Mouse (Mus musculus): Measurements from ENCODE around the gene Bmp8b. TPM values are rescaled to one million over a fixed set of nuclear protein-coding genes. Genes with fewer than 3 reads are reported as not detected.
"Not testable (repeated sequence)": the region's sequence is repeated elsewhere in the genome, so short reads cannot be mapped to it uniquely, and the experiment has no call there.

Gene Bmp8b
- total RNA-seq, 2 experiments from 2014 or later, result not detected

DNA sequence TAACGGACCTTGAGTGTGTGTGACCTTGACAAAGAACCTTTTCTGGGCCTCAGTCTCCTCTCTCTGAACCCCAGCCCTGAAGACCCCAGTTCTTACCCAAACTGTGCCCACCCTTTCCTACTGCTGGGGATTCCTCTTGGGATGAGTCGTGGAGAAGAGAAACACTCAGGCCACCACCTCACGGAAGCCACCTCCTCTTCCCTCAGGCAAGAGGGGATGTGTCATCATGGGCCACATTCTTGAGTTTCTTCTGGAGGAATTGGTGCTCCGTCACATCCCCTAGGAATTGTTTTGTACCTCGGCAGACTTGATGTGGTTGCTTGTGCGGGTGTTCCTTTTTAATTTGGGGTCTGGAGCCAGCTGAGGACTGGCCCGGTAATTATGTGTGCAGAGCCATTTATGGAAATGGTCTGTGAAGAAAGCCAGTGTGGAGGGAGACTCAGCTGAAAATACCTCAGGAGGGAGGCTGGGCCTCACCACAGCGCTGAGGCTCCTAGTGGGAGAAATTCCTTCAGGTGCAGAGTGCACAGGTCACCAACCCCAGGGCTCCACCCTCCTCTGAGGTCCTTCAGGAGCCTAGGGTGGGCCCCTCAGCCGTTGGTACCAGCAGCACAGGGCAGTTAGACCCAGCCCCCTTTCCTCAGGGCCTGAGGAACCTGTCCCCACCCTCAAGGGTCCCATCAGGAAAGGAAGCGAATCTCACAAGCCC is 6.5 kb downstream of the Bmp8b start:
- DNase-seq, result not testable (repeated sequence)

DNA sequence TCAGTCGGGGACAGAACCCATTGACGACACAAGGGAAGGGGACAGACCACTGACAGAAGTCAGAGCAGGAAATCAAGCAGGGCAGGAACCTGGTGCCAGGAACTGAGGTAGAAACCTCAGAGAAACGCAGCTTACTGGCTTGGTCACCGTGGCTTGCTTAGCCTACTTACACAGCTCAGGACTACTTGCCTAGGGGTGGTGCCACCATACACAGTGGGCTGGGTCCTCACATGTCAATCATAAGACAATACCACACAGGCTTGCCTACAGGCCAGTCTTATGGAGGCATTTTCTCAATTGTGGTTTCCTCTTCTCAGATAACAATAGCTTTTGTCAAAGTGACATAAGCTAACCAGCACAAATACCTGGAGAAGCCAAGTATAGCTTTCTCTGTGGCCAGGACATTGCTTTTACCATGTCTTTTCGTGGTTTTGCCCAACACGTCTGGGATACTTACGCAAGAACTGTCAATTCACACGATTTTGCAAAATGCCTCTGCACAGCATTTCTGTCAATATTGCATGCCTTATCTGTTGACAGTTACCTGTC is 7.3 kb downstream of the Bmp8b start:
- DNase-seq, result no peak

DNA sequence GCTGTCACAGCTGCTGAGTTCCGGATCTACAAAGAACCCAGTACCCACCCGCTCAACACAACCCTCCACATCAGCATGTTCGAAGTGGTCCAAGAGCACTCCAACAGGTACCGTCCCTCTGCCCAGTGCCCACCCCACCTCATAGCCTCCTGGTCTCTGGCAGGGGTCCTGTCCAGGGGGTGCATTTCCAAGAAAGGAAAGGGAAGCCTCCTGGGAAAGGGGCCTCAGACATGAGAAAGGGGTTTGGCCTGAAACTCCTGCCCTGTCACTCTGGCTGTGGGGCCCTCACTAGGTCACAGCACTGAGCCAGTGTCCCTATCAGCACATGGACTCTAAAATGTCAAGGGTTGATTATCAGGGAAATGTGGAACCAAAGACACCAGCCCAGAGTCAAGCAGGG is 9.7 kb downstream of the Bmp8b start:
- not testable (repeated sequence) for DNase-seq

DNA sequence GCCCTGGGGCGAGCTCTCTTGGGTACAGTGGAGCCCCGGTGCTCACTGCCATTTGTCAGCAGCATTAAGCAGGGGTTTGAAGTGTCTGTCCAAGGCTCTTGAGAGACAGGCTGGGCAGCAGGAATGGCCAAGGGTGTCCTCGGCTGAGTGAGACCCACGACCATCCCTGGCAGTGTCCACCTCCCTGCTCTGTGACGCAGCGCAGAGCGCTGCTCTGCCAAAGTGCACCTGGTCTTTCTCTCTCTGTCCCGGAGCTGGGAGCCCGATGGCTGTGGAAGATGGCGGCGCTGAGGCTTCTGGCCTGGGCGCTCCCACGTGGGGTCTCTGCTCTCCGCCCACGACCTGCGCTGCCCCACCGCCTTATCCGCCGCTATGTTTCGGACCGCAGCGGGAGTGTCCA is 11.0 kb downstream of the Bmp8b start, which contains the start of gene Oxct2b:
Gene Oxct2b (plus strand): TSS at position 256 of the 400 bp plus-strand sequence.
- no peak for DNase-seq

- not testable (repeated sequence) for DNase-seq
These were observed 11.7 kb downstream of the Bmp8b start for GRCm38 (mm10) chr4:123116640-123117039.

DNA sequence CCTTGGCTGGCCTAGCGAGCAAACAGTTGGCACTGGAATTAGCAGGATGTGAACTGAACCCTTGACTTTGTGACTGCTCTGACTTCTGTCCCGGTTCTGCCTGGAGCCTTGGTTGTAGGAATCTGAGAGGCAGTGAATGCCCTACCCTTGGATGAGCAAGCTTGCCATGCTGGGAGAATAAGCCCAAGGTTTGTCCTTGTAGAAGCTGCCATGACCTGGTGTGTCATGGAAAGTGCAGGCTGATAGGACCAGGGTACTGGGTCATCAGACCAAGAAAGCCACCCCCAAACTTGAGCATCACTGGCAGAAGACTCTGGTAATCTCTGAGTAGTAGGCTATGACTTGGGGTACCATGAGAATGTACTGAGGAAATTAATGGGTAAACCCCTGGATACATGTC is 16.3 kb downstream of the Bmp8b start:
- DNase-seq, result no peak

DNA sequence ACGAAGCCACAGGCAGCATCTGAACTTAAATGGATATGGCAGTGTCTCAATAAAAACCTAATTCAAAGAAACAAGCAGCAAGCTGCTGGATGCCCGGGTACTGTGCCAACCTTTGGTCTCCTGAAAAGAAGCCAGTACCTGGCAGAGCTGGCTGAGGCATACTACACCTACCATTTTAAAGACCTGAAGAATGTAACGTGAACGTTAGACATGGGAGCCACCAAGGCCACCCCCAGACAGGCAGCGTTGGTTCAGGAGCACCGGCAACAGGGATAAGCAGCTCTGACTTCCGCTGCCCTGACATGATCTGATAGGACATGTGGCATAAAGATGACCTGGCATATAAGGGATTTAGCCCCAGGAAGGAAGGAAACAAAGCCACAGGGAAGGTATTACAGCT is 21.7 kb downstream of the Bmp8b start:
- DNase-seq, result no peak

DNA sequence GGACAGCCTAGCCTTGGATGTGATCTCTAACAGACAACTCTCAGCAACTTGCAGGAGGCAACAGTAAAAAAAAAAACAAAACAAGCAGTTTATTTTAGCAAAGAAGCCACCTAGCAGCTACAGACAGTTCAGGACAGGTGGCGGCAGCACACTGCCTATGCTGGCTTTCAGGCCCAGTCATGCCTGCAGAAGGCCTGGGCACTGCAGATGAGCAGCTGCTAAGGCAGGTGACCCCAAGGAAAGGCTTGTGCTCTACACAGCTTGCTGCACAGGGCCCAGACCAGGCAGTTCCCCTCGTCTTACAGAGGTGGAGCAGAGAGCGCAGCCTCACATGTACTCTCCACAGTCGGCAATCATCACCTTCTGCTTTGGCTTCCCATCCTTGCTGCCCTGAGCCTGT is 22.1 kb downstream of the Bmp8b start:
- DNase-seq, result no peak

- no peak for DNase-seq
These were observed 32.6 kb downstream of the Bmp8b start for GRCm38 (mm10) chr4:123137551-123137950.

GRCm38 (mm10) chr4:123139513-123140154 is 34.7 kb downstream of the Bmp8b start, which contains the start of gene Ppie:
TSS of gene Ppie (minus strand) at chr4:123139951.
- peak; percentile 82 to 85 for DNase-seq

DNA sequence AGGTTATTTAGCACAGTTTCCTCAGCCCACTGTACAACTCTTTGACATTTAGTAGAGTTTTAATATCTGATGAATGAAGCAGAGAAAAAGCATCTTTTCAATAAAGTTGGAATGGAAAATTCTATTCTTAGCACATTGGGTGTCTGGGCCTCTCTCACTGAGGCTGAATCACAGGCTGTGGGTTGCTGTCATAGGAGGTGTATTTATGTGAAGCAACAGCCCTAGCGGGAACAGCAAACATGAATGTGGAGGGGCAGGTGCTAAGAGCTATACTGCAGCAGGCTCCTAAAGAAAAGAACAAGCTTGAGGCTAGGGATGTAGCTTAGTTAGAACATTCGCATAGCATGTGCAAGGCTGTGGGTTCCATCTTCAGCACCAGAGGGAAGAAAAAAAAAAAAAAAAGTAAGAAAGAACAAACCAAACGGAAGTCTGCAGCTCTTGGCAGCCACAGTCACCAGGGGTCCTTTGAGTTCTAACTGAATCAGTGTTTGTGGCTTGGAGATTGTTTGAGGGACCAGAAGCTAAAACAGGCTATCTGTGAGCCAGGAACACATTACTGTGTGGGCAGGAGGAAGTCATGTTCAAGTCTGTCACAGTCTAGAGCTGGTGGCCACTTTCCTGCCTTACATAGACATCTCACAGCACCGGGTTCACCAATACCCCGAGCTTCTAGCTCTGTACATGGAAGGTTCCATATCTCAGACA is 42.6 kb downstream of the Bmp8b start:
- DNase-seq, result no peak

- DNase-seq, result no peak
These were observed 47.0 kb downstream of the Bmp8b start for GRCm38 (mm10) chr4:123152003-123152402.

DNA sequence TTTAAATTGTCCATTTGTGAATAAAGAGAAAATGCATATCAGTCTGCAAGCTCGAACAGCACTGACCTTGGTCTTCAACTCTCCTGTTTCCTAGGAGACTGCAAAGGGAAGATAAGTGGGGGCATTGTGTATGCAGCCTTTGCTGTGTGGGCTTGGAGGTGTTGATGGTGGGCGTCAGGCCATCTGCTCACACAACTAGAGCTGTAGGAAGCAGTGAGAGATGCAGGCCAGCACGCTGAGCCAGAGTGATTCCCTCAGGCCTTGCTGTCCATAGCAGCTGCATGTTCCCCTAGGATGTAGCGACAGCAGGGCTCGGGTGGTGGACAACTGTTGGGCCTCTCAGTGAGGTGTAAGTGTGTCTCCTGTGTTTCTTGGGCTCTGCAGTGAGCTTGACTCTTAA is 48.0 kb downstream of the Bmp8b start:
- no peak for DNase-seq

GRCm38 (mm10) chr4:123155004-123155403 is 50.0 kb downstream of the Bmp8b start:
- peak; percentile 19 to 42 for DNase-seq

- no peak for DNase-seq
These were observed 50.5 kb downstream of the Bmp8b start for GRCm38 (mm10) chr4:123155427-123155826.

GRCm38 (mm10) chr4:123155840-123156239 is 50.9 kb downstream of the Bmp8b start:
- no peak for DNase-seq

DNA sequence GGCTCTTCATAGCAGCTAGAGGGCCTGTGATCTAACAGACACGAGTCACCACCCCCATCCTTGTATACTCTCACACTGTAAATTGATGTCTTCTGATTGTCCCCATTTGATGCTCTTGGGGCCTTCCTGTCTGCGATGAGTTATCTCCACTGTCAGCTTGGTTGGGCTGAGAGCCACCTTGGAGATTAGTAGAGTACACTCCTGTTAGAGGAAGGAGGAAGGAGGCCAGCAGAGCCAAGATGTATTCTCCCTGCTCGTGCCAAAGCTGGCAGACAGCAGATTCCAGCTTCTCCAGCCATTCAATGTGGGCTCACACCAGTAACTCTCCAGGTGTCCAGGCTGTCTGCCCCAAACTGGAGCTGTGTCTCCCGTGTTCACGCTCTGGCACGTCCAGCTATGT is 55.6 kb downstream of the Bmp8b start:
- DNase-seq, result no peak

DNA sequence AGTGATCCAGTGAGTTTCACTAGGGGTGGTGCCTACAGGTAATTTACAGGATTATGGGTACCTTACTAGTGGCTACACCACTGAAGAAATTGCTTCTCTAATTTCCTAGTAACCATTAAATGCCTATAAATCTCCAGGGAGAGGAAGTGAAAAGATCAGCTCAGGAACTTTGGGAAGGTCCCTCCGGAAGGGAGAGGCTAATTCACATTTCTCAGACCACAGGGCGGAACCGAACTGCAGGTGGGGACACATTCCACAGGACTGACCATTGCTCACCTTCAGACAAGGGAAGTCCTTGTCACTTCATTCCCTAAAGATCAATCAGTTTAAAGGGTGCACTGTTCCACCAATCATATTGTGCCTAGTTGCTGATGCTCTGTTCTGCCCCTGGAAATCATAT is 56.3 kb downstream of the Bmp8b start:
- DNase-seq, result not testable (repeated sequence)

GRCm38 (mm10) chr4:123162305-123162917 is 57.4 kb downstream of the Bmp8b start:
- no peak for DNase-seq

- DNase-seq, result peak; percentile 4 to 6
These were observed 59.2 kb downstream of the Bmp8b start for GRCm38 (mm10) chr4:123164157-123164556.

GRCm38 (mm10) chr4:123171811-123172210 is 66.8 kb downstream of the Bmp8b start:
- no peak for DNase-seq
